ENCODE assay signal across 11 mouse cellular contexts in genomic region chr4:47698514-47698913, GRCm38 (mm10).
DNase-seq lines count a peak whose midpoint lies in the region; ATAC-seq lines count a peak whose summit lies in the region.
"Had no signal": no experiment of that assay in that cellular context is flagged by ENCODE, and none has a peak within 500 bp of the region (broad histone marks: within the 10 kb centered on the region; RNA-seq: fewer than 3 reads in every experiment).

No protein-coding gene starts in this region.

- no peaks in the 10 kb centered on the region for H3K9me3 ChIP-seq in midbrain, embryonic 14.5 days (ENCODE audit: control insufficient read depth, low read length)
- H3K9me3 ChIP-seq in midbrain, embryonic 11.5 days (ENCODE audit: control insufficient read depth, low read length): no peaks in the 10 kb centered on the region
- no peaks in the 10 kb centered on the region for H3K9me3 ChIP-seq in hindbrain, embryonic 16.5 days (ENCODE audit: control insufficient read depth, low read length)

- 40% methylated on average over 4 of the region's 4 CpGs for WGBS in midbrain, embryonic 14.5 days
- 56% methylated on average over 4 of the region's 4 CpGs for WGBS in midbrain, embryonic 11.5 days
- 34% methylated on average over 4 of the region's 4 CpGs for WGBS in hindbrain, embryonic 16.5 days

- no peaks in the 10 kb centered on the region for H3K4me1 ChIP-seq in midbrain, embryonic 14.5 days (ENCODE audit: control insufficient read depth, insufficient read depth, low read length)
- H3K4me1 ChIP-seq in midbrain, embryonic 11.5 days (ENCODE audit: control insufficient read depth, insufficient read depth, low read length): no peaks in the 10 kb centered on the region
- peaks cover 6% of the 10 kb centered on the region for H3K4me1 ChIP-seq in hindbrain, embryonic 16.5 days (ENCODE audit: control insufficient read depth, insufficient read depth, low read depth, low read length)

- no peak overlapping the region; the same call in 1 of the 2 replicates for H3K27ac ChIP-seq in midbrain, embryonic 14.5 days (replicated peaks; ENCODE audit: low read depth, low read length)
- H3K27ac ChIP-seq in midbrain, embryonic 11.5 days (ENCODE audit: low read depth, low read length): no peak overlapping the region
- peak overlapping the region; percentile 59 for H3K27ac ChIP-seq in hindbrain, embryonic 16.5 days (ENCODE audit: low read depth, low read length)
- H3K27ac ChIP-seq: left cerebral cortex, adult 2 months had no signal

- H3K36me3 ChIP-seq in midbrain, embryonic 14.5 days (ENCODE audit: control insufficient read depth, insufficient read depth, low read length): no peaks in the 10 kb centered on the region
- H3K36me3 ChIP-seq in midbrain, embryonic 11.5 days (ENCODE audit: control insufficient read depth, insufficient read depth, low read length): no peaks in the 10 kb centered on the region
- no peaks in the 10 kb centered on the region for H3K36me3 ChIP-seq in hindbrain, embryonic 16.5 days (ENCODE audit: control insufficient read depth, insufficient read depth, low read length)

- H3K27me3 ChIP-seq in midbrain, embryonic 14.5 days (ENCODE audit: control insufficient read depth, insufficient read depth, low read length): no peaks in the 10 kb centered on the region
- H3K27me3 ChIP-seq in midbrain, embryonic 11.5 days (ENCODE audit: control insufficient read depth, insufficient read depth, low read length): no peaks in the 10 kb centered on the region
- no peaks in the 10 kb centered on the region for H3K27me3 ChIP-seq in hindbrain, embryonic 16.5 days (replicated peaks; ENCODE audit: control insufficient read depth, insufficient read depth, low read length)

- H3K4me3 ChIP-seq in midbrain, embryonic 14.5 days (replicated peaks; ENCODE audit: low read depth, low read length): no peak overlapping the region
- no peak overlapping the region for H3K4me3 ChIP-seq in midbrain, embryonic 11.5 days (ENCODE audit: low read depth, low read length)
- H3K4me3 ChIP-seq in hindbrain, embryonic 16.5 days (ENCODE audit: low read length): no peak overlapping the region
- H3K4me3 ChIP-seq: left cerebral cortex, adult 2 months had no signal

- no peak overlapping the region for H3K9ac ChIP-seq in midbrain, embryonic 14.5 days (replicated peaks; ENCODE audit: low read length)
- H3K9ac ChIP-seq in midbrain, embryonic 11.5 days (ENCODE audit: low read length): no peak overlapping the region
- no peak overlapping the region for H3K9ac ChIP-seq in hindbrain, embryonic 16.5 days (ENCODE audit: low read depth, low read length)

- peak; percentile 68 for DNase-seq in midbrain, embryonic 14.5 days
- no peak for DNase-seq in midbrain, embryonic 11.5 days (ENCODE audit: low spot score, missing footprints)
- DNase-seq in cerebellum, postnatal 10 days: peak; percentile 79 to 85
- peak; percentile 3 for DNase-seq in retina, postnatal 1 day
- DNase-seq: heart, adult 18-20 months; lung, adult 18-20 months; thymus, adult 2 months had no signal

- no peak overlapping the region for H3K4me2 ChIP-seq in midbrain, embryonic 14.5 days (ENCODE audit: low read length)
- no peak overlapping the region for H3K4me2 ChIP-seq in midbrain, embryonic 11.5 days
- H3K4me2 ChIP-seq in hindbrain, embryonic 16.5 days (ENCODE audit: low read length): no peak overlapping the region

- peak; percentile 20; the same call in 1 of the 2 replicates for ATAC-seq in midbrain, embryonic 14.5 days (ENCODE audit: low FRiP score, low TSS enrichment)
- no peak for ATAC-seq in midbrain, embryonic 11.5 days (ENCODE audit: low FRiP score)
- ATAC-seq in hindbrain, embryonic 16.5 days: peak; percentile 87
- ATAC-seq in frontal cortex, adult (ENCODE audit: low TSS enrichment): no peak
- ATAC-seq in megakaryocyte, adult 5-6 weeks (ENCODE audit: poor library complexity, severe bottlenecking): no peak

Comparison
In these comparisons a context has a peak if more than half of its experiments do, and no peak if none do; other contexts are left out.
1. ATAC-seq: peak in midbrain, embryonic 14.5 days (single experiment) and hindbrain, embryonic 16.5 days (single experiment); none in midbrain, embryonic 11.5 days (single experiment), frontal cortex, adult (single experiment) and megakaryocyte, adult 5-6 weeks (single experiment).